Mouse (Mus musculus) C2C12 (cell line): ENCODE data around the gene Golga4.

ENCODE experiments used
- CEBPB ChIP-seq: IDR thresholded peaks from one replicate; pipeline ENCODE4 v1.6.1; 2011; ENCODE audit warnings: low read depth, mild to moderate bottlenecking, control low read depth, moderate library complexity
- CTCF ChIP-seq: IDR thresholded peaks from one replicate; pipeline ENCODE4 v1.5.1; 2011; ENCODE audit not compliant: control insufficient read depth, insufficient read depth, insufficient read length
- MAX ChIP-seq: IDR thresholded peaks from one replicate; pipeline ENCODE4 v1.6.1; 2011; ENCODE audit warnings: mild to moderate bottlenecking, control low read depth
- MYOD1 ChIP-seq: IDR thresholded peaks from one replicate; pipeline ENCODE4 v1.6.1; 2011; ENCODE audit warnings: low read depth; ENCODE audit not compliant: control insufficient read depth, insufficient read length
- USF1 ChIP-seq: IDR thresholded peaks from one replicate; pipeline ENCODE4 v1.6.1; 2011; ENCODE audit warnings: low read depth, mild to moderate bottlenecking, control low read depth, moderate library complexity

- no peak for TF ChIP-seq CEBPB
- TF ChIP-seq CTCF: no peak
- TF ChIP-seq MYOD1: no peak
- TF ChIP-seq MAX: no peak
- TF ChIP-seq USF1: no peak
Measured at GRCm38 (mm10) chr9:118482210-118482609, 23.9 kb upstream of the Golga4 start.
